Mouse (Mus musculus) thymus, postnatal 25 days (tissue): ENCODE measurements at regions not wholly inside any gene's neighbourhood (a gene's known extent, or its start where the extent isn't known, plus 50 kb on each side); places are given as distances from the start of the nearest gene placed in this dataset.

Experiments used
- DNase-seq: peaks from one replicate; pipeline ENCODE4 v3.0.0; 2022

DNA sequence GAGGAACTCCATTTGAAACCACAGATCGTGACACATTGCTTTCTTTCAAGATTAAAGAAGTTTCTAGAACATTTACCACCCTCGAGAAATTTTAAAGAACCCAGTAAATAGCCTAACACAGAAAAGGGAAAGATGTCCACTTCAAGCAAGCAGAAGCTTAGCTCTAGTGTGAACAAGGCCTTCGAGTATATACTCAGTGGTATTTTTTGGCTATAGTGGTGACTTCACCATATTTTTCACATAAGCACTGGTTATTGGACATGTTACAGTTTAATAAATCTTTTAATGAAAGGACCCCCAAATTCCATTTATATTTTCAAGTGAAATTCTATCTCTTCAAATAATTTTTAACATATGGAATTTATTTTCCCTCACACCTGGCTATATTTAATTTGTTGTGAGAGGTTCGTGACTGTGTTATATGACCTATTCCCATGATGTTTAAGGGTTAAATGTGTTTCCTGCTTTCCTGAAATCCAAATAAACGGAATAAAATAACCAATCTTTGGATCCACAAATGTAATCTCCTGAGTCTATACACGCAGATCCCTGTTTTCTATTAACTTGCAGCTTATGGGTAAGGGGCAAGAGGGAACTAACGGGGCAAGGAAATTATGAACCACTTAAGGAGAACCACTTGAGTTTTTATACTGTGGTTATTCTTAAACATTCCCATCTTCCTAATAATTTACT, 60.6 kb upstream of the Tas2r134 start:
- DNase-seq: no peak

DNA sequence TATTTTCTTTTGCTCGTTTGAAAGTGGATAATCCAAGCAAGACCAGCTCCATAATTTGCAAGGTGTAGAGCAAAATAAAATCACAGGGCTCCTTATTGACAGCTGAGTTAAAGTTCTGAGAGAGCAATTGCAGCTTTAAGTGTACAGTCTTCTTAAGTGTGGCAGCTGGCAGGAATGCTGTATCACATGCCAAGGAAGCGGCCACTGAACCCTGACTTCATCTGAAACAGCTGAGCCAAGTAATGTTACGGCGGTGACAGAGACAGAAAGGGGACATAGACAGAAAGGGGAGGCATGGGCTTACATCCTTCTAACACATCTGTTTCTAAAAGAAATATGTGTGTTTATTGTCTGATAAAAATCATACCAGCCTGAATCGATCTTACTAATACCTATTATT, 63.4 kb upstream of the Tas2r134 start:
- DNase-seq: no peak

- DNase-seq: no peak
These were observed 64.1 kb upstream of the Tas2r134 start for GRCm38 (mm10) chr2:51563240-51563639.

DNA sequence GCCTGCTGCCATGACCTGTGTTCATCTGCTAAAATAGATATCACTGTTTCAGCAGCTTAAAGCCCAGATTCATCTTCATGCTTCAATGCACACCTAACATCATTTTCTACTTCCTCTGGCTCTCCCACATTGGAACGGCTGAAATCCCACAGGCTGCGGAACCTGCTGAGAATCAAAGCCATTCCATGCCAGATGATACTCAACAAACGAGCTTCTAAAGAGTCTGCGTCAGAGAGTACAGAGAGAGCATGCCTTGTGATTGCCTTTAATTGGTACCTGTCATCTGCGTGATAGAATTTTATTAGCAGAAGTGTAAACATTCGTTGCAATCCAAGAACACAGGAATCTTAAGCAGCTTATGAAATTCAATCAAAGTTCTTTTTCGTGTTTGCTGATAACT, 76.4 kb upstream of the Tas2r134 start:
- DNase-seq: no peak

DNA sequence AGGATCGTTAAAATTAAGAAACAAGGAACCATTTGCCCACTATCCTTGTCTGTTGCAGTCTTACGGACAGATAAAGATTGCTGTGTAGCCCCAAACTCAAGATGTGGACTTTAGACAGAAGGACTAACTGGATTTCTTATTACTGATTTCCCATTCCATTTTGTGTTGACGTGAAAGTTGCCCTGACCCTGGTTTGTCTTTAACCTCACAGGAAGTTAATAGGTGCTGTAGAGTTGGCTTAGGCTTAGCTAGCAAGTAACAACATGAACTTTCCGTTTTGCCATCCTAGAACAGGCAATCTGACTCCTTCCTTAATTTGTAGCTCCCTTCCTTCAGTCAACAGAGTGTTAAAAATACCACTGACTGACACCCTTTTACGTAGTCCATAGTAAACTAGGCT, 78.2 kb upstream of the Tas2r134 start:
- no peak for DNase-seq

DNA sequence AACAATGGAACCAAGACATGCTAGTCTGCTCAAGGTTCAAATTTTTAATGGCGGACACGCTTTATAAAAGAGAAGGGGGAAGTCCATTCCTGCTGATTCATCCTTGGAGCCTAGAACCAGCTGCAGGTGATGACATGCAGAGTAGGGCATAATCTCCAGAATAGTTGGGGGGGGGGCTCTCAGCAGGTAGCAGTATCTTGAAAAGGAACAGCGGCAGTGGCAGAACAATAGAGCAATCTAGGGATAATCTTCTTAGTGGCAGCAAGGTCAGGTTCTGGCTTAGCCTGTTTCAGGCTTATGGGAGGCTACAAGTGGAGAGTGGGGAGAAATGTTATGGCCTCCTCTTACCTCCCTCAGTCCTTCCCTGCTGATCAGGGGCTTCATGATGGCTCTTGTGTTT, 81.1 kb upstream of the Tas2r134 start:
- no peak for DNase-seq

- no peak for DNase-seq
These were observed 83.4 kb upstream of the Tas2r134 start for GRCm38 (mm10) chr2:51543949-51544348.

DNA sequence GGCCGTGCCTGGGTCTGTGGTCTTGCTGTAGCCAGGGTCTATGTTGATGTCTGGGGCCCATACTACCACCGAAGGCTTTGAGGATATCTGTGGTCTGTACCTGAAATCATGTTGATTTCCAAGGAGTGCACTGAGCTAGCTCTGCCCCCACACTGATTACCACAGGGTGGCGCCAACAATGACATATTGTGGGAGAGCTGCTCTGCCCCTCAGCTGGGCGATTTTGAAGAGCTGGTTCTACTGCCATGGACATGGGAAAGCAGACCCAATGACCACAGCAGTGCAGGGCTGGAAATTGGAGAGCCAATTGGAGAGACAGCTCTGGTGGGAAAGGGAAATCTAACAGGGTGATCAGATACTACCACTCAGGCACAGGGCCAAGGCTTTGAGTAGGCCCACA, 85.0 kb upstream of the Tas2r134 start:
- peak; percentile 17 for DNase-seq

GRCm38 (mm10) chr2:51532709-51533414, 94.4 kb upstream of the Tas2r134 start:
- DNase-seq: no peak

DNA sequence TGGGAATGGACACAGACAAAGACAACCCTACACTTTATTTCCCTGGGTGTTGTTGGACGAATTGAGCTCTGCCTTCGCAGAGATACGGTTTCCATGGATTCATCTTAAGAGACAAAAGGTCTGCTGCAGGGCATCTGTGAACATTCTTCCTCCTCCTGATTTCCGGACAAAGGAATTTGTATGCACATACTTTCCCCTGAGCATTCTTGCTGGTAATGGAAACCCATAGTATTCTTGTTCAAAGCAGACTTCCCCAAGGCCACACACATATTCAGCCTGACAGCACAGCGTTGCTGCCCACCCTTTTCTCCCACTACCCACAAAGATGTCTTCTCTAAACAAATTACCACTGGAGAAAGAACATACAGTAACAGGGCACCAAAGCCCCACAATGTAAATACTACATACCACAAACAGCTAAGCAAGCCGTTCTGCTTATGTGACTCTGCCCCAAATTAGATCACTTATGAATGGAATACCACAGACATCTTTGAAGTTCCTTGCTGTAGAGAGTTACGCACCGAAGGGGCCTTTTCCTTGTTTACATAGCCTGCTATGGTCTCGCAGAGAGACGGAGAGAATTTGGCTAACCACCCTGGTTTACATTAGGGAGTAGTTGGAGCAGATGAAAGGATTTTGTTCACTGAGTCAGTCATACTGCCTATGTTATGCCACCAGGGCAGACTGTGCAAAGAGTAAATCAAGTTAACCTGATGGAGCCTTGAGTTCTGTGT, 96.0 kb upstream of the Tas2r134 start:
- DNase-seq: no peak

DNA sequence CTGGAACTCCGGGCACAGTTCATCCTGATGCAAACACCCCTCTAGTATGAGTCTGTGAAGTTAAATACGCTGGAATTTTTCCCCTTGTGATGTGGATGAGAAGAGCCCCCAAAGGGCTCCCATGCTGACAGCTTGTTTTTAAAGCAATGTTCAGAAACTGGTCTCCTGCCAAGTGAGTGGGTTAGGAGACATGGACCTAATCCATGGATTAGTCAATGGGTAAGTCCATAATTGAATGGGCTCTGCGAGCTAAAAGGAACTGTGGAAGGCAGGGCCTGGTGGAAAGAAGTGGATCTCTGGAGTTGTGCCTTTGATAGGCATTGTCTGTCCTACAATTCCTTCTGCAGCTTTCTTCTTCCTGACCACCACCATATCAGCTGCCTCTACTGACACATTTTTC, 104.5 kb upstream of the Tas2r134 start:
- DNase-seq: no peak

DNA sequence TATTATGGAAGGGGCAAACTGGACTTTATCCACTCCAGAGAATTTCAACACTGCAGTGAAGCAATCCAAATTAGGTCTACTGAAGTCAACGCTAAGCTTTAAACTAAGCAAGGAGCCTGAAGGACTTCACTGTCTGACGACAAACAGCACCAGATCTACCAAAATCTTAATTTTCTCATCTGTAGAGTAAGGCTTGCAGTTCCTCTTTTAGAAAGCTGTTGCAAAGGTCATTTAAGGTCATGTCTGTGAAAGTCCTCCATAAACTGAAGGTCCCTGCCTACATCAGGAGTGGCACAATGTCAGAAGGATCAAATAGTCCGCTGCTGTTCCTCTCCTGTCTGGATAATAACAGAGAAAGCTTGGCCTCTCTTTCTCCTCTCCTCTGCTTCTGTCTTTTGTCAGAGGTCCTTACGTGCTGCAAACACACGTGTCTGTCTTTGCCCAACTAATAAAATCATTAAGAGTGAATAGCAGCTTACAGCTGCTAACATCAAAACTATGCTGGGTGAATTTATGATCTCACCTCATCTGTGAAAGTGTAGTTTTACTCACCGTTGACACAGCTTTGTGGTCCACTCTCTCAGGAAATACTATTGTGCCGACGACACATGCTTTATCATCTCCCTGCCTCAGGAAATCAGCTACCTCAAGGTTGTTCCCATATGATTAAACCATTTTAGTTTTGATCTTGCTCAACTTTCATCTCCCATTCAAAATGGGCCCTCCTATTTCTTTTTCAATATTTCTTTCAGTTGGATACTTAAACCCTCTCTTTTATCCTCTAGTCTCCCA, 117.9 kb upstream of the Tas2r134 start:
- DNase-seq: no peak

DNA sequence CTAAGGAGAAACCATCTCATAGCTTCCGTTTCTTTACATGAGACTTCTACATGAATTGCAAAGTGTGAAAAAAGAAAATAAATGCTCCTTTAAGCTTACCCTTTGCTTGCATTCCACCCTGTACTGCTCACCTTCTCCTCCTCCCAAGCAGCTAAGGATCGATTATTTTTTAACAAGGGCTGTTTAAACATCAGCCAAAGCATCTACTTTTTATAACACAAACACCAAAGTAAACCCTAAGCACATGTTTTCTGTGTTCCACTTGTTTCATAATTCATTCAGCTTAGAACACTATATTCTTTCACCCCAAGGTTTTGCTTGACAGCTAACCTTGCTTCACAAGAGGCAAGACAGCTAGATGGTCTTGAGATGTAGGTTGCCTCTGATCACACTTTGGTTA, 129.4 kb upstream of the Tas2r134 start:
- no peak for DNase-seq

DNA sequence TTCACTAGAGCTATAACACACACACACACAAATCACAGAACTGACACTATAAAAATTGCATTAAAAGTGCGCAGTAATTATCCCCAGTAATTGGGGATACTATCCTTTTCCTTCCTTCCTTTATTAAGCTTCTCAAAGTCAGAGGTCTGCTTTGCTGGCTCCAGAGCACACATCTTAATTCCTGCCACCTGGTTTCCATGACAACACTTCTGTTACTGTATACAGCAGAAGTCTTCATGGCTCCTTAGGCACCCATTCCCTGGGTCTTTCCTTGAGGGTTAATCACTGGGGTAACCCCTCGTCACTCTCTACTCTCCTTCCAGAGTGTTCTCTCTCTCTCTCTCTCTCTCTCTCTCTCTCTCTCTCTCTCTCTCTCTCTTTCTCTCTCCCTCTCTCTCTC, 153.6 kb upstream of the Tas2r134 start:
- DNase-seq: no peak

- no peak for DNase-seq
These were observed 160.2 kb upstream of the Tas2r134 start for GRCm38 (mm10) chr2:51467027-51467694.

GRCm38 (mm10) chr2:51466003-51466402, 161.3 kb upstream of the Tas2r134 start:
- no peak for DNase-seq

DNA sequence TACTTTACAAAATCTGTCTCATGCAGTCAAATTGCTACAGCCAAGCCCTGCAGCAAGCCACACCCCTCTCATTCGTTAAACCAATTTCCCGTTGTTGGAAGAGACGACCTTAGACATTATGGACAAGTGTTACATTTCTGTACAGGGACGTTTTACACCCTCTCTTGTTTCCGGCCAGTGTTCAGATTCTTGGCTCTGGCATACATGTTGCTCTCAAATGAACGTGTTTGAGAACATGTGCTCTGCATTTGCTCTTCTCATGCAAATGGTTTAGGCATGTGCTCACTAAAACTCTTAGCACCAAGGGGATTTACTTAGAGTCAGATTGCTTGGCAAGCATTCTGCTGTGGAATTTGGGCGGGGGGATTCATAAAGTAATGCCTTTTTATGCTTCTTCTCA, 161.7 kb upstream of the Tas2r134 start:
- DNase-seq: no peak

GRCm38 (mm10) chr2:51464356-51464755, 163.0 kb upstream of the Tas2r134 start:
- DNase-seq: no peak

GRCm38 (mm10) chr2:51460896-51461295, 166.4 kb upstream of the Tas2r134 start:
- DNase-seq: no peak

DNA sequence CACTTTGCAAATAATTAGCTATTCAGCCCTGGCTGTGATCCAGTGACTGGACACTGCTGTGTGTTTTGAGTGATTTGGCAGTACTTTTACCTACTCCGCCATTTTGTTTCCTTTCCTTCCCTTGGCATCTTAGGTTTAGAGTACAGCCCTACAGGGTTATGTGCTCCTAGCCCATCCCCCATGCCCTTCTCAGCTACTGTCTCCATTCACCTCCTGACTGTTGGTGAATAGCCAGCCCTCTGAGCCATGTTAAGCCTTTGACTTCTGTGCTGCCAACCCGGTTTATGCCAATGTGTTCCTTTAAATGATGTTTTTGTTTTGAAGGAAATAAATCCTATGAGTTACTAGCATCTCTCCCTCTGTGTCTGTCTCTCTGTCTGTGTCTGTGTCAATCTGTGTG, 167.8 kb upstream of the Tas2r134 start:
- no peak for DNase-seq

- DNase-seq: no peak
These were observed 169.6 kb upstream of the Tas2r134 start for GRCm38 (mm10) chr2:51457717-51458116.

DNA sequence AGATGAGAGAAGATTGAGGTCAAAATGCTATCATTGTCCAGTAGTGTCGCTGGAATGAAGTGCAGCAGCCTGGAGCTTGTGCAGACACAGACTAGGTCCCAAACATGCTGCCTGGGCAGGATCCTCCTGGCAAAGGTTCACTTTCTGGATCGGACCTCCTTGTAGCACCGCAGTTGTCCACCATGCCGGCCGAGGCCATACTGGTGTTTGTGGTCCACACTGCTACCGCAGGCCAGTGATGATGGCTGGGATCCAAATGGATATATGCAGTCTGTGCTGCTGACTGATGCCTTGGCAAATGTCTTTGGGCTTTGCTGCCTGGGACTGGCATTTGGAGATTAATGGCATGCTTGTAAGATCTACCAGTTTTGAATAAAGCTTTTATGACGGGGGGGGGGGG, 174.5 kb upstream of the Tas2r134 start:
- no peak for DNase-seq

DNA sequence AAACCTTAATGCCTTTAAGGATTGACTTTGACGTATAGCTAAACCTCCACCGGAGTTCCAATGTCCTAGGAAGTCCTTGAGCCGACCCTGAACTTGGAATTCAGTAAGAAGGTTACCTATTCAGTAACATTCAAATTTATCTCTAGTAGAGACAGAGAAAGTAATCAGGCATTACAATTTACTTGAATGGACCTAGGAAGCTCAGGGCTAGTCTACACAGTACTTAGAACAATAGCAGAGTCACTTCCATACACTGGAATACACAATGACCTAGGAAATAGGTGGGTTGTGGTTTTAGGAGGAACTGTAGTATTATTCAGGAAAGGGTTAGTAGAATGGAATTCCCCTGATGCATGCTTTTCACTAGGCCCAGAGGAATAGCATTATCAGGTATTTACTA, 179.2 kb upstream of the Tas2r134 start:
- no peak for DNase-seq
